Mouse (Mus musculus): ENCODE measurements around the gene Adgrb3.

DNA sequence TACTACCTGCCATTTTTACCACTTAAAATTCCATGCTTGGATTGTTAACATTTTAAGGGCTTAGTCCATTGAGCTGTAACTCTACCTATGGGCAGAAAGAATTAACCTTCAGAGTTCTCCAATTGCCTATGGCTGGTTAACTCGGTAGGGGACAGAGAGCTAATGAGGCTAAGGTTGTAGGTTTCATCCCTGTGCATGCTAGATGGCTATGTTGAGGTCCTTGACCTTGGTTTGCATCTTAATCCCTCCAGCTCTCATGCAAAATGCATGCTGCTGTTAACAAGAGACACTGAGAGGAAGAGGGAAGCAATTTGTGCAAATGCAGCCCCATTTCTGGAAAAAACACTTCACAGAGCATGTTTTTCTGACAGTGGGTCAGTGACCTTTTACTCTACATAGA is 366.9 kb downstream of the Adgrb3 start:
- no peak for TF ChIP-seq POLR2A (IDR thresholded peaks at IDR 0.05; ENCODE audit: extremely low read depth, insufficient read depth, low read length)
- TF ChIP-seq CTCF (IDR thresholded peaks at IDR 0.05; ENCODE audit: low read depth, low read length): no peak
